Mouse (Mus musculus) cerebellum, adult 11 months (tissue): ENCODE measurements at regions not wholly inside any gene's neighbourhood (a gene's known extent, or its start where the extent isn't known, plus 50 kb on each side); places are given as distances from the start of the nearest gene placed in this dataset.

Experiments used
- DNase-seq: peaks from one replicate; pipeline ENCODE4 v3.0.0; 2022

DNA sequence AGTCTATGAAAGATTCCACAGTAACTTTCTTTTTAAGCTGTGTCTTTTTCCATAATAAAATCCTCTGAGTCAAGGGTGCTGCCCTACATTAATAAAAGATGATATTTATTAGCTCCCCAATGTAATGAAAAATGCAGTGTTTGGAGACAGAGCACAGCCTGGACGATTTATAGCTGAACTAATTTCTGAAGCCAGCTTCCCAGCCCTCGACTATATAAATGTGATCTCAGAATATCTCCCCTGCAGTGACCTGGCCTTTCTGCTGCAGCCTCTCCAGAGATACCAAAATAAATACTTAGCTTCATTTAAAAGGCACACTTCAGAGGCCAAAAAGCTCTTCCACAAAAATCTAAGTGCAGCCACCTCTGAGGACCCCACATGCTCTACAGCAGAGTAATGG, 534.7 kb downstream of the Zfp619 start:
- DNase-seq: no peak

DNA sequence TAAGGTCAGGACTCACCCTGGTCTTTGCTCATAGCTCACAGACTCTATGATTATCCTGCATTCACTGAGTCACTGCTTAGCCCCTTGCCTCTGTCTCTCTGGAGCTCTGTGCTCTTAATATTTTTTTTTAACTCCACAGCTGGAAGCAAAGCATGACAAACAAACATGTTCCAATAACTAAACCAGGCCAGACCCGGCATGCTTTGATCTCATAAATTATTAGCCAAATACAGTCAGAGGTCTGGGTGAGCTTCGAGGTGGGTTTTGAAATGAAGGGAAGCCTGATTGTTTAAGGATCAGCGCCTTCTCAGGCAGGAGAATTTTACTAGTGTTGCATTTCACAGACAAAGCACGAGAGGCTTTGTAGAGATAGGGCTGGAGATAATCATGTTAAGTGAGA, 541.3 kb downstream of the Zfp619 start:
- DNase-seq: no peak

DNA sequence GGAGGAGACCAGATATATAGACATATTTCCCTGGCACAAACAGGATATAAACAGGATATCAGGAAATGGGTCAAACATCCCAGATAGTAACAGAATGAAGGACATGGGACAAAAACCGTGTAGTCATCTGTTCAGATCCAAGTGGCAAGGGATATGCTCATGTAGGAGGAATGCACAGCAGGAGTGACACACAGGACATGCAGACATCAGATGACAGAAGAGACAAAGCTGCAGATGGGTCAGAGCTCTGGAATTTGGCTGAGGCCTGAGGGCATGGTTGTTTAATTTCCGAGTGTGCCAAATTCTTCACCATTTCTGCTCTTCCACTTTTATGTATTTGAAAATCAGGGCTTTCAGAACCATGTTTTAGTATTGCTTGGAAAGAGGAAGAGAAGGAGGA, 547.1 kb downstream of the Zfp619 start:
- no peak for DNase-seq

DNA sequence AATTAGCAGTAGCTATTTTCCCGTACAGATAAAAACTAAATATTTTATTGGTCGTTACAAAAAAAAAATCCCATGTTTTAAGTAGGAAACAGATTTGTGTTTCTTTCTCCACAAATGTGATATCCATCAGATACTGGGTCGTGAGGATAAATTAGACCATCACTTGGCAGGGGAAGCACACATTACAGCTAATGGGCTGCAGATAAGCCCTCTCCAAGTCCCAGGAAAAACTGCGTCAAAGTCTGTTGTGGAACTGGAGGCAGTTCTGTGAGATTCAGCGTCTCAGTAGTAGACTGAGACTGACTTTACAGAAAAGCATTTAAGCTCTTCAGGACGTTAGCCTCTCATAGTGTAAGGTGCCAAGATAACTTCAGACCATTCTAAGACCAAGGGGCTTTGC, 548.0 kb downstream of the Zfp619 start:
- no peak for DNase-seq

DNA sequence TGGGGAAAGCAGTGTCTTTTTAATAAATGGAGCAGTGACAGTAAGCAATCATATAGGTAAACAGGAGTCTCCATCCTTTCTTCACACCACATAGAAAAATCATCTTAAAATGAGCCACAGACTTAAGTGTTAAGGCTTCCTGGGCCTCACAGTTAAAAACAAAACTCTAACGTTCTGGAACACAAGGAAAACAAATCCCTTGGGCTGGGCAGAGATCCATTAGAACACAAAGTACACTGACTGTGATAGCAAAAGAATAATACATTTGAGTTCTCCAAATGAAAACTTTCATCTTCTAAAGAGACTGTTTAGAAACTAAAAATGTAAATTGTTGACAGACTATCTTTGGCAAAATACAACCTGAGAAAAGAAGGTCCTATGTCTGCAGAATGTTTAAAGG, 549.8 kb downstream of the Zfp619 start:
- DNase-seq: no peak

DNA sequence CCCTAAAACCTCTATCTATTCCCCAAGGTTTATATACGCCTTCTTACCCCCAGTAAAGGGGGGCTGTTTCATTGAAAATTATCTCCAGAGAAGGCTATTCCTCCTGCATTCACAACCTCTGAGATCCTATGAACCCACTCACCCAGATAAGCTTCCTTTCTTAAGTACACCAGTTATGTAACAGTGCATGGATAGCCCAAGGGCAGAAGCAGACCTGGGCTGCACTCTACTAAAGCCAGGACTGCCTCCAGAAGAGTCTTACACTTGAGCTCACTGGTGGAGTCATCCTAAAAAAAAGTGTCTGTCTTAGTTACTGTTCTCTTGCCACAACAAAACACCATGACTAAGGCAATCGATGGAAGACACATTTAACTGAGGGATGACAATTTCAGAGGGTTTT, 553.7 kb downstream of the Zfp619 start:
- no peak for DNase-seq

DNA sequence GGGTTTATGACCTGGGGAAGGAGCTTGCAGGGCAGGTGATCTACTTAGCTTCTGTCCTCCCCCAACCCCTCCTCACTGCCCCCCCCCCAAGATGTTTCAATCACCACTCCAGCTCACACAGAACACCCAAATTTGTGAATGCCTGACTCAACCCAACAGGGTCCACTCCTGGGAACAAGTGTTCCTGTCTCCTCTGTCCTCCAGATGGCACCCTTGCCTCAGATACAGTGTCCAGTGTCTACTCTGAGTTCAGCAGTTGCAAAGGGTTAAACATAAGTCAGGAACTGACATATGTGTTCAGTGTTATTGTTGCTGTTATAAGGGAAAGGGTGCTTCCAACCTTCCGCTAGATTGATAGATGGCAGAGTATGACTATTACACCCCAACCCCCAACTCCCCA, 554.9 kb downstream of the Zfp619 start:
- no peak for DNase-seq

DNA sequence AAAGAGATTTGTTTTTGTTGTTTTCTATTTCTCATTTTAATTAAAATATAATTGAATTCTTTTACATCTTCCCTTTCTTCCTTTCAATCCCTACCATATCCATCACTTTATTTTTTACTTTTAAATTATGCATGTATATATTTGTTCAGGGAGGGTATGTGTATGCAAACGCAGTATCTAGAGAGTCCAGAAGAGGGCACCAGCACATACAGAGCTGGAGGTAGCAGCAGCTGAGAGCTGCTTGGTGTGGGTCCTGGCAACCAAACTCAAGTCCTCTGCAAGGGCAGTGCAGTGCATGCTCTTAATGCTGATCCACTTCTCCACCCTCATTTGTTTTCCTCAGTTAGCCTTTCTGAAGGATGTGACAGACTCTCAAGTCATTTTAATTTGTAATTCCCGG, 568.7 kb downstream of the Zfp619 start:
- DNase-seq: no peak

DNA sequence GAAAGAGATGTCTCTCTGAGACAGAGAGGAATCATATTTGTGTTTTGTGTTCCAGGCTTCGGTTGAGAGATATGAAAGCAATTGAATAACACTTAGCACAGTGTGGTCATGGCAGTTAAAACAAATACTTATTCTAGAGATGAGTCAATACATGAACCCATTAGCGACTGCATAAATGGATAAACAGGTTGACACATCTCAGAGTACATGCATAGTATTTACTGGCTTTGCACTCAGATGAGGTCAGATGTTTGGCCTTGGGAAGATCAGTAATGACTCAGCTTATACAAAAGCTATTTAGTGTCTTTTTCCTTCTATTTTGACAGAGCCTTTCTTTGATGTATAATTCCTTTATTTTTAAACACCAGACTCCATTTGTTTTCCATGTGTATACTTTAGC, 579.5 kb downstream of the Zfp619 start:
- DNase-seq: no peak

DNA sequence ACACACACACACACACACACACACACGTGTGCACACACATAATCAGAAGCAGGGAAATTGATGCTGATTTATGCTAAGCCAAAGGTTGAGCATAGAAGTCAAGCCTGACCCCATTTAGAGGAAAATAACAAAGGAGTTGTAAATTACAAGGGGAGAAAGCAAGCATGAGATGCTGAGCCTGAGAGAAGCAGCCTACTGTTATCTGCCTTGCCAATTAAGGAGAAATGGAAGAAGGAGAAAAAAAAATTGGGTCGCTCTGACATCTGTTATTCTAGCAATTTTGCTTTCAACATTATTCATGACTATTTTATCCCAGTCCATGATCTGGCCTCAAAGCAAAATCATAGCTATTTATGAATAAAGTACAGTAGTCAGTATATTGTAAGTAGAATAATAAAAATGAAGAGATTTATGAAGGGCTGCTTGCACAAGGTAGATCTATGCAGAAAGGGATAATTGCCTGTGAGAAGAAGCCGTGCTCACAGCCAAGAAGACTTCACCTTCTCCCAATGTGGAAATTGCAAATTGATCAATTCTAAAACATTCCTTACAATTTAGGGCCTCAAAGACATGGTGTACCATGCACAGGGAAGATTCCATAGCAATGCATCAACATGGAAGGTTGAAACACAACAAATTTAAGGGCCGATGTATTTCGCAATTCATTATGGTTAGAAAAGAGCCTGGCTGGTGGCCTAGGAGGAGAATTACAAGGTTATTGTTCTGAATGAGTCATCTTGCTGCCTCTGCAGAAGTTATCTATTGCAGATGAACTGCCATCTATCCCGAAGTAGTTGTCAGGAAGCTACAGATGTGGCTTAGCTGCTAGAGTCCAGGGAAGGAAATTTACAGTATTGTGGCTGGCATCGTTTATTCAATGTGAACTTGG, 585.7 kb downstream of the Zfp619 start:
- no peak for DNase-seq

DNA sequence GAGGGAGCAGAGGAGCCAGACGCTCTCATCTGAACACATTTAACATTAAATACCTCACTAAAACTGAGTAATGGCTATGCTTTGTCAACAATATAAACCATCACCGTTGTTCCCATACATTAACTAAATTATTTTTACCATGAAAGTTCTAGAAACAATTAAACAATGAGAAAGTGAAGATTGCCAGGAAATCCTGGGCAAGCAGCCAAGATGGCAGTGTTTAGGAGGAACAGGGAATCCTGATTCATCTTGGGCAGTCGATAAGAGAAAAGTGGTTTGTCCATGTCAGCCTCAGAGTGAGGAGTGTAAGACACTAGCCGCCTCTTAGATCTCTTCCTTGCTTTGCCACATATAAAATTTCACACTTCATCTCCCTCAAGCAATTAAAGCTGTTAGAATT, 625.3 kb downstream of the Zfp619 start:
- no peak for DNase-seq

DNA sequence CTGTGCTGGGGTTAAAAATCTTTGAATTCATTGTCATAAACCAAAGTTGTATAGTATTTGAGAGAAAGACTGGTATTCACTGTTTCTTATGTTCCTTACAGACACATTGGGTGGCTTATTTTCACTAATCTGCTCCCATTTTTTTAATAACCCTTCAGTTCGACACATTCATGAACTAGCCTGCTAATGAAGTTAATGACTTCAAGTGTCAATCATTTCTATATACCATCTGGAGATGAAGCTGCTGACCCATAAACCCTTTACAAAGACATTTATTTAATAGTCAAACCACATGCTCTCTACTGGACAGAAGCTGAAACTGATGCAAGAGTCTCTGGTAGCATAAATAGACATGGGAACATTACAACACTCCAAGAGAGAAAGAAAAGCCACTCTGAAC, 626.9 kb downstream of the Zfp619 start:
- no peak for DNase-seq

DNA sequence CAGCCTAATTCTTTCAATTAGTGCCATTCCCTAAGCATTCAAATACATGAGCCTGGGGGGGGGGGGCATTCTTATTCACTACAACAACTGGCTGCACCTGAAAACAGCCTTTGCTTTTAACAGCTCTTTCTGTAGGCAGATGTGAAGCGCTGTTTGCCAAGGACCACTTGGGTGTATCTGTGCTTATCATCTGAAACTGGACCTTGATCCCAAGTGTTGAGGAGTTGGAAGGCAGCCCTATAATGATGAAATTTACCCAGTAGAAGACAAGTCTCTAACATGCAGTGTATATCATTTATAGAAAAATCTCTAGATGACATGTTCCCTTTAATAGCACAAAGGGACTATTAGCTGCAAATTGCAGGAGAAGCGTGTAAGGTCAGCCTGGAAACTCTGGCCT, 660.0 kb downstream of the Zfp619 start:
- DNase-seq: no peak

DNA sequence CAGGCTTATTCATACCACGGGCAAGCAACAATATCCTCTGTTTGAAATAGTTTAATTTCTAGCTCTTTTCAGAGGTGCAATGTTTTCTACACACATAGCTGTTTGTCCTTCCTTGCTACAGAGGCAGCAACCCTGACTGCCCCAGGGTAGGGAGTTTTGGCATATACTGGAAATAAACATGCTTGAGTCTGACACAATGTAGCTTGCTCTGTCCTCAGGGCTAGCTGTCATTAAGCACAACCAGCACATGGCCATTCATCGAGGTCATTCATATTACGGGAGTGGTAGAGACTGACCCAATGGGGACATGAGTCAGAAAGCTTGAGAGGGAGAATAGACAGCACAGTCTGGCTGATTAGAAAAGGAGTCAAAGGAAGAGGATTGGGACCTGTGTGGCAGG, 677.8 kb downstream of the Zfp619 start:
- DNase-seq: no peak

DNA sequence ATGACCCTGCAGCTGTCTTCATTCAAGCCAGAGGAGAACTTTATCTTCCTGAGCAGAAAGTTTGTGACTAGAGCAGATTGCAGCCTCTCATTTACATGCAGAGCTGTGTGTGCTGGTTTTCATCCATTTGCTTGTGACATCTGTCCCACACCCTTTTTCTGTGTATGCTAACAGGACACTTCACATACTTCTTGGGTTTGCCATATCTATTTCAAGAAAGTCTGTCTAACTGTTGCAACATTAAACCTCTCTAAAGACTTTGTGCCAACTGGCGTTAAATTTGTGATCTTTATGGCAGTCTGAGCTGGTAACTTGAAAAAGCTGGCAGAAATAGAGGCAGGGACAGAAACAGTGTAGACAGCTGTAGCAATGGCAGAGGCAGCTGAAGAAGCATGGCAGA, 685.0 kb downstream of the Zfp619 start:
- DNase-seq: no peak

DNA sequence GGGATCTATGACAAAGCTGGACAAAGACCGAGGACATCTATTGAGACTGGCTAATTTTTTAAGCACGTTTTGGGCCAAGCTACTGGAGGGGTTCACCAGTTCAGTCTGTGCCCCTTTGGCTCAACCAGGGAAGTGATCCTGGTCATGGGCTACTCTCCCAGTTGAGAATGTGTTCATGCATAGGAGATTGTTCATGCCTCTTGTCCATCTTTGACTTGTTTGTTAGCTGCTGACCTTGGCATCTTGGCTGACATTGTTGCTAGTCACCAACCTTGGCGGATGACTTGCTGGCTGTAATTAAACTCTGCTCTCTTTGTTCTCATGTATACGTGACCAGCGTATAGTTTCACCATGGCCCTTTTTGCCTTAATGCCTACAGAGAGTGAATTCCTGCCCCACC, 686.2 kb upstream of the Vstm2b start:
- DNase-seq: no peak

DNA sequence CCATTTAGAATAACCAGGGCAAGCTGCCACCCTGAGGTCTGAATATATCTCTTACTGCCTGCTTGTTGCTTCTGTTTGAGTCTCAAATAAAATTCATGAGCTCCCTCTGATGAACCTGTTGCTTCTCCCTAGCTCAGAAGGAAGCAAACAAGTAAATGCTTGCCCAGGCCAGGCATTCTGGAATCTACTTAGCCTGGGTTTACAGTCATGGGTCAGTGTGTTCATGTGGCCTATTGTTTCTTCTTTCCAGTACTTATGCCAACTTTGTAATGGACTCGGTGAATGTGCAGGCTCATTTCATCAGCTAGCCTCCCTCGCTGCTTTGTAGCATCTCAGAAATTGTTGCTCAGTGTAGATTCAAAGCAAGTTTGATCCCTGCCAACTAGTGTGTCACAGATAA, 685.6 kb upstream of the Vstm2b start:
- no peak for DNase-seq

DNA sequence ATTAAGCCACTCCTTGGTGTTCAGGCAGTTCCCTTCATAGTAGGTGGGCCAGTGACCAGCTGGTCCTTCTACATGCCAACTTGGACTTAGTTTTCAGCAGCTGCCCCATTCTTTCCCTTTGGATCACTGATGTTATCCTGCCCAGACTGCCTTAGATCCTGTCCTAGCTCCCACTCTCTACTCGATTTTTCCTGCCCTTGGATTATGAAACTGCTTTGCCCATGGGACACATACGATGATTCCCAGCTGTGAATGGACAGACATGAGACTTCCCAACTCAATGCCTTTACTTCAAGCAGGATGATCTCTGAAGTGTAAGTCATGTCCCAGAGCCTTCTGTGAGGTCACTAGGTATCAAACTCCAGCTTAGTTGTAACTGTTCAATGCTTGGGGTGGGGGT, 684.5 kb upstream of the Vstm2b start:
- no peak for DNase-seq

DNA sequence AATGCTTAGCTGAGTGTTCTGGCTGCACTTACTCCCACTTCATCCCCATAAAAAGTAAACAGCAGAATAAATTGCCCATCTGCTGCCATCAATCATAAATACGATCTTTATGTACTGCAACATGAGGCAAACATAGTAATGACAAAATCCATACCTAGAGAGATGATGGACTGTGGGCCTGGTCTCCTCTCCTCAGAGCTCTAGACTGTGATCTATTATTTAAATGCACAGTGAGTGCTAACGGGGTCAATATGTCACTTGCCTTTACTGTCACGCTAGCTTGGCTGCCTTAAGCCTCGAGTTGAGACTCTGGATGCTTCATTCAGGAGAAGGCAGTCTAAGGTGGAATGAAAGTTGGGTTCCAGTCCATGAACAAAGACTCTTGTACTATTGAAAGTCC, 683.7 kb upstream of the Vstm2b start:
- DNase-seq: no peak

DNA sequence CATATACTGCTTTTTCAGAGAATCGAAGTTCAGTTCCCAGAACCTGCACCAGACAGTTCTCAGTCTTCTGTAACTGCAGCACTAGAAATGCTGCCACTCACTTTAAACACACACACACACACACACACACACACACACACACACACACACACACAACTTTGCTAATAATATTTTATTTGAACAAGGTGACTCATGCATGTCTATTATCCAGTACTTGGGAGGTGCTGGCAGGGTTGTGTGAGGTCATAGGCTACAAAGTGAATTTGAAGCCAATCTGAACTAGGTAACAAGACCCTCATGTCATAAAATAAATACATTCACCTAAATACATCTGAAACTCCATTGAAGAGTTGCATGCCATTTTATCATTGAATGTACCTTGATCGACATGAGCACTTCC, 682.9 kb upstream of the Vstm2b start:
- no peak for DNase-seq

DNA sequence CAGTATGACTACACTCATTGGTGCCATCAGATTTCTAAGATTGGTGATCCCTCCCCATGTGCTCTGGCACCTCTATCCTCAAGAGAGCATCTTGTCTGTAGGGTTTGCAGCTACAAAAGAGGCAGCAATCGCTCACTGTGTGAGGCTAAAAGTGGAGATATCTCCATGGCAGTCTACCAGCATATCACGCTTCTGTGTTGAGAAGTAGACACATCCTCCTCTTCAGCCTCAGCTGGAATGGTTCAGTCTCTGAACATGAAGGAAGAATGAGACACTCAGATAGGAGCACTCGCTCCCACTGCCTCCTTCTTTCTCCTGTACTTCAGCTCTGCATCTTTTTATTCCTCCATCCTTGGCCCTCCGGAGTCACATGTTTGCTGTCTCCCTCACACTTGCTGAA, 677.6 kb upstream of the Vstm2b start:
- no peak for DNase-seq

DNA sequence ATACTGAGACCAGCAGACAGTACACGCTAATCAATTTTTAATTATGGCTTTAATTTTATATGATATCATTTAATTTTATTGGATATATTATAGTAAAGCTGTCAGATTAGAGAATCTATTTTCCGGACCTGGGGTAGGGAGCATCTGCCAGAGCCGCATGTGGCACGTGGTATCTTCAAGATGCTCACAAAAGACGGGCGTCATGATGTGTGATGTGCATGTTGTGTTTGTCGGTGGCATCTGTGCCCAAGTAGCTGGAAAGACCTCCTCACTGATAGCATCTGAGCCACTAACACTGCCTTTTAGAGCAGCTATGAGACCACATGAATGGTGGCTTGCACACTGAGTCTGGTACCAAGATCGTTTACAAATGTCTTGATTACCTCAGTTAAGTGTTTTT, 652.9 kb upstream of the Vstm2b start:
- DNase-seq: no peak

DNA sequence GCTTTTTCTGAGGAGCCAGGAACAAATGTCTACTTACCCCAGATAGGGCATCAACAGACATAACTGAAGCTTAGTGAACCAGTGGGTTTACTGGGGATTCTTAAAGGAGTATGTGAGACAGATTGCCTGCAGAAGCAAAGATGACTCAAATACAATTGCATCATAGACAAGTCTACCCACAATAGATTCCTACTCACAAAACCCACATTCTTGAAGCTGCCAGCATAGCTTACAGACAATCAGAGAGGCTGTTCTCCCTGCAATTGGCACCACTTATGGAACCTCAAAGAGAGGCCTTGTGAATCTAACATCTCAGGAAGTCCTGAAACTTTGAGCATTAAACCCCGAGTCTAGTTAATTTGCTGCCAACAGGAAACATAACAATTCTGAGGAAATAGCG, 649.6 kb upstream of the Vstm2b start:
- DNase-seq: no peak

DNA sequence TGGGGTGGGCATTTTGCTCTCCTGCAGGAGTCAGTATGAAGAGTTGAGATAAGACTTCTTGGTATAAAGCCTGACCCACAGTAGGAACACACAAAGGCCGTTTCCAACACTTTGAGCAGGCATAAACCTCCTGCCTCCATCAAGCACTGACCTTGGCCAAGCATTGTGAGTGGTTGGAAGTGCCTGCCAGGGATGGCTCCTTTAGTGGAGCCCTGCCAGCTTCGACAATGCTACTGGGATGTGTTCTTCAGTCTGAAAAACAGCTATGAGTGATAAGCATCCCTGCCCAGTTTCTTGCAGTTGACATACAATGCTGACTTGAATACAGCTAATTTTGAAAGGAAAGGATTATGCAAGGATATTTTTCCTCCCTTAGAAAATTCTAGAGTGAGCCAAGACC, 644.6 kb upstream of the Vstm2b start:
- no peak for DNase-seq

DNA sequence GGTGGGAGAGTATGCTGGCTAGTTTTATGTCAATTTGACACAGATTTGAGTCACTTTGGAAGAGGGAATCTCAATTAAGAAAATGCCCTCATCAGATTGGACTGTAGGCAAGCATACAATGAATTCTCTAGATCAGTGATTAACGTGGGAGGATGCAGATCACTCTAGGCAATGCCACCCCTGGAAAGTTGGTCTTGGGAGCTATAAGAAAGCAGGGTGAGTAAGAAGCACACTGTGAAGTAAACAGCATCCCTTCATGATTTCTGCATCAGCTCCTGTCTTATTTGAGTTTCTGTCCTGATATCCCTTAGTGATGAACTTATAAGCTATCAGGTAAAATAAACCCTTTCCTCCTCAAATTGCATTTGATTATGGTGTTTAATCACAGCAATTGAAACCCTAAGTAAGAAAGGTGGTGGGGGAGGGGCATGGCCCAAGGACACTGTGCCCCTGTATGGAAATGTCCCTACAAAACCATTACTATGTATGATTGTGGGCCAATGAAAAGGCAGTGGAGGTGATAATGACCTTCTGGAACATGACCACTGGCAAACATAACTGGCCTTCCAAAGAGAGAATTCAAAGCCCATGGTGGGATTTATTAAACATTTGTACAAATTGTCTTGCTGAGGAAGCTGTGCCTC, 640.3 kb upstream of the Vstm2b start:
- DNase-seq: no peak
